Mouse (Mus musculus): ENCODE measurements at regions not wholly inside any gene's neighbourhood (a gene's known extent, or its start where the extent isn't known, plus 50 kb on each side); places are given as distances from the start of the nearest gene placed in this dataset.

- peaks cover 47% of the 10 kb centered on the region for H3K27me3 ChIP-seq (replicated peaks)
- H3K9me3 ChIP-seq: no peaks in the 10 kb centered on the region
- 77% methylated on average over 7 of the region's 7 CpGs for WGBS
- no peak overlapping the region for H3K9ac ChIP-seq
- no peak overlapping the region for H3K27ac ChIP-seq (replicated peaks)
- H3K4me1 ChIP-seq: peaks cover 19% of the 10 kb centered on the region
- no peak for ATAC-seq (ENCODE audit: extremely low read depth, insufficient number of reproducible peaks, low FRiP score, low TSS enrichment)
- H3K4me2 ChIP-seq: no peak overlapping the region
- no peak overlapping the region for H3K4me3 ChIP-seq
- H3K36me3 ChIP-seq: no peaks in the 10 kb centered on the region
Observed at GRCm38 (mm10) chr12:112335641-112336040, 153.6 kb upstream of the A530016L24Rik start.

- H3K27me3 ChIP-seq (replicated peaks): peaks cover 41% of the 10 kb centered on the region
- peaks cover 15% of the 10 kb centered on the region for H3K4me1 ChIP-seq
- H3K27ac ChIP-seq (replicated peaks): no peak overlapping the region
- H3K4me3 ChIP-seq: no peak overlapping the region
- ATAC-seq (ENCODE audit: extremely low read depth, insufficient number of reproducible peaks, low FRiP score, low TSS enrichment): no peak
- no peaks in the 10 kb centered on the region for H3K36me3 ChIP-seq
- H3K9me3 ChIP-seq: no peaks in the 10 kb centered on the region
- no peak overlapping the region for H3K9ac ChIP-seq
- H3K4me2 ChIP-seq: no peak overlapping the region
- 83% methylated on average over 9 of the region's 9 CpGs for WGBS
Observed at GRCm38 (mm10) chr12:112336691-112337295, 152.5 kb upstream of the A530016L24Rik start.

- Histone ChIP-seq H3K4me1 (peaks cover 10% of the 10 kb centered on the region; the same call in 1 of the 2 replicates), H3K27me3 (replicated peaks) (peaks cover 47% of the 10 kb centered on the region), H3K4me2 (no peak overlapping the region), H3K9ac (no peak overlapping the region), H3K9me3 (no peaks in the 10 kb centered on the region), H3K27ac (replicated peaks) (no peak overlapping the region), H3K4me3 (no peak overlapping the region), H3K36me3 (no peaks in the 10 kb centered on the region)
- 75% methylated on average over 11 of the region's 11 CpGs for WGBS
- no peak for ATAC-seq (ENCODE audit: extremely low read depth, insufficient number of reproducible peaks, low FRiP score, low TSS enrichment)
Observed at GRCm38 (mm10) chr12:112337443-112337842, 151.8 kb upstream of the A530016L24Rik start.

- Histone ChIP-seq H3K27ac (replicated peaks) (no peak overlapping the region), H3K4me2 (no peak overlapping the region), H3K4me1 (peaks cover 17% of the 10 kb centered on the region), H3K4me3 (no peak overlapping the region), H3K9me3 (no peaks in the 10 kb centered on the region), H3K9ac (no peak overlapping the region), H3K36me3 (no peaks in the 10 kb centered on the region), H3K27me3 (replicated peaks) (peaks cover 46% of the 10 kb centered on the region)
- no peak for ATAC-seq (ENCODE audit: extremely low read depth, insufficient number of reproducible peaks, low FRiP score, low TSS enrichment)
- 77% methylated on average over 15 of the region's 15 CpGs for WGBS
Observed at GRCm38 (mm10) chr12:112338976-112339375, 150.3 kb upstream of the A530016L24Rik start.

GRCm38 (mm10) chr12:112339481-112340179 is 149.6 kb upstream of the A530016L24Rik start:
- ATAC-seq (ENCODE audit: extremely low read depth, insufficient number of reproducible peaks, low FRiP score, low TSS enrichment): no peak
- H3K27me3 ChIP-seq (replicated peaks): peaks cover 41% of the 10 kb centered on the region

GRCm38 (mm10) chr12:112340248-112340647 is 149.0 kb upstream of the A530016L24Rik start:
- no peak for ATAC-seq (ENCODE audit: extremely low read depth, insufficient number of reproducible peaks, low FRiP score, low TSS enrichment)
- no peak overlapping the region for H3K9ac ChIP-seq
- no peak overlapping the region for H3K4me3 ChIP-seq
- H3K4me1 ChIP-seq: peaks cover 22% of the 10 kb centered on the region
- H3K9me3 ChIP-seq: no peaks in the 10 kb centered on the region
- no peak overlapping the region for H3K27ac ChIP-seq (replicated peaks)
- peaks cover 35% of the 10 kb centered on the region for H3K27me3 ChIP-seq (replicated peaks)
- no peaks in the 10 kb centered on the region for H3K36me3 ChIP-seq
- 71% methylated on average over 5 of the region's 5 CpGs for WGBS
- H3K4me2 ChIP-seq: no peak overlapping the region

More at GRCm38 (mm10) chr12:112339481-112340179, 149.6 kb upstream of the A530016L24Rik start:
- H3K27ac ChIP-seq (replicated peaks): no peak overlapping the region
- no peak overlapping the region for H3K9ac ChIP-seq
- no peaks in the 10 kb centered on the region for H3K9me3 ChIP-seq
- H3K4me1 ChIP-seq: peaks cover 17% of the 10 kb centered on the region
- no peak overlapping the region for H3K4me3 ChIP-seq
- WGBS: 68% methylated on average over 11 of the region's 11 CpGs
- H3K4me2 ChIP-seq: no peak overlapping the region
- no peaks in the 10 kb centered on the region for H3K36me3 ChIP-seq

GRCm38 (mm10) chr12:112341726-112342469 is 147.3 kb upstream of the A530016L24Rik start:
- WGBS: 71% methylated on average over 8 of the region's 8 CpGs
- no peaks in the 10 kb centered on the region for H3K9me3 ChIP-seq
- peaks cover 25% of the 10 kb centered on the region for H3K27me3 ChIP-seq (replicated peaks)
- no peaks in the 10 kb centered on the region for H3K36me3 ChIP-seq
- peaks cover 37% of the 10 kb centered on the region for H3K4me1 ChIP-seq
- H3K9ac ChIP-seq: no peak overlapping the region
- no peak overlapping the region for H3K4me3 ChIP-seq
- H3K4me2 ChIP-seq: no peak overlapping the region
- no peak overlapping the region for H3K27ac ChIP-seq (replicated peaks)
- no peak for ATAC-seq (ENCODE audit: extremely low read depth, insufficient number of reproducible peaks, low FRiP score, low TSS enrichment)

GRCm38 (mm10) chr12:112343064-112343463 is 146.2 kb upstream of the A530016L24Rik start:
- WGBS: 71% methylated on average over 3 of the region's 3 CpGs
- Histone ChIP-seq H3K4me2 (no peak overlapping the region), H3K36me3 (no peaks in the 10 kb centered on the region), H3K27ac (replicated peaks) (no peak overlapping the region), H3K9ac (no peak overlapping the region), H3K9me3 (no peaks in the 10 kb centered on the region), H3K27me3 (replicated peaks) (peaks cover 24% of the 10 kb centered on the region), H3K4me3 (no peak overlapping the region), H3K4me1 (peaks cover 38% of the 10 kb centered on the region)
- ATAC-seq (ENCODE audit: extremely low read depth, insufficient number of reproducible peaks, low FRiP score, low TSS enrichment): no peak

GRCm38 (mm10) chr12:112344285-112344684 is 145.0 kb upstream of the A530016L24Rik start:
- no peak for ATAC-seq (ENCODE audit: extremely low read depth, insufficient number of reproducible peaks, low FRiP score, low TSS enrichment)
- no peaks in the 10 kb centered on the region for H3K36me3 ChIP-seq
- WGBS: 70% methylated on average over 10 of the region's 10 CpGs
- H3K27me3 ChIP-seq (replicated peaks): peaks cover 20% of the 10 kb centered on the region
- H3K4me1 ChIP-seq: peaks cover 41% of the 10 kb centered on the region
- H3K27ac ChIP-seq (replicated peaks): no peak overlapping the region
- H3K4me3 ChIP-seq: no peak overlapping the region
- no peak overlapping the region for H3K4me2 ChIP-seq
- H3K9me3 ChIP-seq: 0 out of 2 replicates have a peak, but pooled peaks cover 6% of the 10 kb centered on the region
- H3K9ac ChIP-seq: no peak overlapping the region

GRCm38 (mm10) chr12:112345797-112346196 is 143.5 kb upstream of the A530016L24Rik start:
- Histone ChIP-seq H3K4me3 (no peak overlapping the region), H3K27me3 (replicated peaks) (peaks cover 20% of the 10 kb centered on the region), H3K4me1 (peaks cover 56% of the 10 kb centered on the region), H3K9me3 (0 out of 2 replicates have a peak, but pooled peaks cover 6% of the 10 kb centered on the region), H3K36me3 (no peaks in the 10 kb centered on the region), H3K4me2 (no peak overlapping the region), H3K9ac (no peak overlapping the region), H3K27ac (replicated peaks) (0 out of 2 replicates have a peak overlapping the region, but pooled peaks have one; percentile 32)
- 39% methylated on average over 5 of the region's 5 CpGs for WGBS
- no peak for ATAC-seq (ENCODE audit: extremely low read depth, insufficient number of reproducible peaks, low FRiP score, low TSS enrichment)

GRCm38 (mm10) chr12:112348116-112348515 is 141.1 kb upstream of the A530016L24Rik start:
- WGBS: 91% methylated on average over 9 of the region's 9 CpGs
- H3K4me2 ChIP-seq: no peak overlapping the region
- H3K9me3 ChIP-seq: 0 out of 2 replicates have a peak, but pooled peaks cover 6% of the 10 kb centered on the region
- H3K4me1 ChIP-seq: peaks cover 59% of the 10 kb centered on the region
- no peak for ATAC-seq (ENCODE audit: extremely low read depth, insufficient number of reproducible peaks, low FRiP score, low TSS enrichment)
- no peak overlapping the region for H3K9ac ChIP-seq
- H3K36me3 ChIP-seq: no peaks in the 10 kb centered on the region
- no peak overlapping the region for H3K4me3 ChIP-seq
- H3K27ac ChIP-seq (replicated peaks): no peak overlapping the region
- peaks cover 1% of the 10 kb centered on the region for H3K27me3 ChIP-seq (replicated peaks)

Data from heart, embryonic 13.5 days (tissue).